Mouse (Mus musculus) kidney, postnatal 10 days (tissue): Measurements from ENCODE around the gene Snx32.
A peak's percentile ranks its signal among the peaks of the same experiment; 100 is the strongest.
"Not testable (repeated sequence)": the region's sequence is repeated elsewhere in the genome, so short reads cannot be mapped to it uniquely, and the experiment has no call there.

Experiments
- DNase-seq: peaks from one replicate; pipeline ENCODE4 v3.0.0; 2021; ENCODE audit warnings: mixed read lengths

The Snx32 gene

GRCm38 (mm10) chr19:5511074-5511632, 815 bp upstream of the Snx32 start:
- DNase-seq: no peak

DNA sequence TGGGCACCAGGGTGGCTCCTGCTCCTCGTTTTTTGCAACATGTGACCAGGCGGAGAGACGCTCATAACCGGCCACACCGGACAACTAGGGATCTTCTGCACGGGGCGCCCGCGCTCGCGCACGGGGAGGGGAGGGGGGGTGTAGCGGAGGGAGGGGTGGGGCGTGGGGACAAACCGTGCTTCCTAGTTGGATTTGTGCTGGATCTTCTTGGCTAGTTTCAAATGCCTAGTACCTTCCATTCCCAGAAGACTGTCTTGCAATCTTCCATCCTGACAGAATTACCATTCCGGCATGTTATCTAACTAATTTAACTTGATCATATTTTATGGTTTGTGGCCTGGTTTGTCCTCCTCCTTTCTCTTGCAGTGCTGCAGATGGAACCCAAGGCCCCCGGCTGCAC, 6.7 kb downstream of the Snx32 start, which contains the start of gene 1700020D05Rik:
Gene 1700020D05Rik (minus strand): TSS at position 101 of the 400 bp plus-strand sequence.
- DNase-seq: no peak

GRCm38 (mm10) chr19:5500330-5500875, 9.9 kb downstream of the Snx32 start:
- no peak for DNase-seq

- DNase-seq: peak; percentile 21
Observed at GRCm38 (mm10) chr19:5496052-5496370, 14.3 kb downstream of the Snx32 start.

DNA sequence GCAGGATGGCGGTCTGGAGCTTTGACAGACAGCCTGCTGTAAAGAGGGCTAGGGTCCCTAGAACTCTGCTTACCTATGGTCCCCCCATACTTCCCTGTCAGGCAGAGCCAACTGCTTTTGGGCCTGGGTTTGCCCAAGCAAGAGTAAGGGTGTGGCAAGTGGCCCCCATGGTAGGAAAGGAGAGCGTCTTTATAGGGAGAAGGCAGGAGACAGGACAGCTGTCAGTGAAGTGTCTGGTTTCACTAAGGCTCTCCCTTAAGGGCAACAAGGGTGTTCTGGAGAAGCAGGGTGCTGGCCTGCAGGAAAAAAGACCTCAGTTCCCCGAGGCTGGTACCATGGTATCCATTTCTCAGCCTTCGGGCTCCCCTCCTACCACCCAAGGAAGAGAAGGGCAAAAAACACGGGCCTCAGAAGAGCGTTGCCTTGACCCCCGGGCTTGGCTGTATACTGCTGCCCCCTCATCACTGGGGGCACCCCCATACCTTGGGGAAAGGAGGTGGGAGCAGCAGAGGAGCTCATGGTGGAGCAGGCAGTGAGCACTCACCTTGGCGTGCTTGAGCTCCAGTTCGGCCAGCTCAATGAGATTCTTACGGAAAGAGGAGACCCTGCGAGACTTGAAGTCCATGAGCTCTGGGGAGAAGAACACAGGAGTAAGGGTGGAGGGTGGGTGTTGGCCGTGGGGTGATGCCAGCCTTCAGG, 14.8 kb downstream of the Snx32 start:
- DNase-seq: no peak

DNA sequence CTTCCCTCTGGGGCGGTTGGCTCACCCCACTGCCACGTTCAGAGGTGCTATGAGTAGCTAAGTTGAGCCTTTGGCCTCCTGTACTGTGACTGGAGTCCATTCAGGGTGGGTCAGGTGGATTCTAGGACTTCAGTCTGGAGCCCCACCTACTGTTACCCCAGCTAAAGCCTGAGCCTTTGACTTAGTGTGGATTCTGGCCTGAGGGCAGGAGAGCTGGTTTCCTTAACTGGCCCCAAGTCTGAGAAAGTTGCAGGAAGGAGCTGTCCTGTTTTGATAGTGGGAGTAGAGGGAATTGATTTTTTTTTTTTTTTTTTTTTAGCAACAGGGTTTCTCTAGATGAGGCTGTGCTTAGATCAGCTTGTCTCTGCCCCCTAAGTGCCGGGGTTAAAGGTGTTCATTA, 16.0 kb downstream of the Snx32 start:
- DNase-seq: peak; percentile 46

- peak; percentile 48 for DNase-seq
Observed at GRCm38 (mm10) chr19:5493301-5493721, 17.0 kb downstream of the Snx32 start.

DNA sequence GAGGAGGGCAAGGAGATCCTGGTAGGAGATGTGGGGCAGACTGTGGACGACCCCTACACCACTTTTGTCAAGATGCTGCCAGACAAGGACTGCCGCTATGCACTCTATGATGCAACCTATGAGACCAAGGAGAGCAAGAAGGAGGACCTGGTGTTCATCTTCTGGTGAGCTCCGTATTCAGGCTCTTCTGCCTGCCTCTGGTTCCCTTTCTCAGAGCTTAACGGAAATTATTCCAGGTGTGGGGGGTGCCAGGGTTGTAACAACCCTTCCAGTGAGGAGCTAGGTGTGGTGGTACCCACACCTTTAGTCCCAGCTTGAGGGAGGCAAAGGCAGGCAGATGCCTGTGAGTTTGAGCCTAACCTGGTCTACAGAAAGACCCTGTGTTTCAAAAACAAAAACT, 17.7 kb downstream of the Snx32 start:
- DNase-seq: no peak

DNA sequence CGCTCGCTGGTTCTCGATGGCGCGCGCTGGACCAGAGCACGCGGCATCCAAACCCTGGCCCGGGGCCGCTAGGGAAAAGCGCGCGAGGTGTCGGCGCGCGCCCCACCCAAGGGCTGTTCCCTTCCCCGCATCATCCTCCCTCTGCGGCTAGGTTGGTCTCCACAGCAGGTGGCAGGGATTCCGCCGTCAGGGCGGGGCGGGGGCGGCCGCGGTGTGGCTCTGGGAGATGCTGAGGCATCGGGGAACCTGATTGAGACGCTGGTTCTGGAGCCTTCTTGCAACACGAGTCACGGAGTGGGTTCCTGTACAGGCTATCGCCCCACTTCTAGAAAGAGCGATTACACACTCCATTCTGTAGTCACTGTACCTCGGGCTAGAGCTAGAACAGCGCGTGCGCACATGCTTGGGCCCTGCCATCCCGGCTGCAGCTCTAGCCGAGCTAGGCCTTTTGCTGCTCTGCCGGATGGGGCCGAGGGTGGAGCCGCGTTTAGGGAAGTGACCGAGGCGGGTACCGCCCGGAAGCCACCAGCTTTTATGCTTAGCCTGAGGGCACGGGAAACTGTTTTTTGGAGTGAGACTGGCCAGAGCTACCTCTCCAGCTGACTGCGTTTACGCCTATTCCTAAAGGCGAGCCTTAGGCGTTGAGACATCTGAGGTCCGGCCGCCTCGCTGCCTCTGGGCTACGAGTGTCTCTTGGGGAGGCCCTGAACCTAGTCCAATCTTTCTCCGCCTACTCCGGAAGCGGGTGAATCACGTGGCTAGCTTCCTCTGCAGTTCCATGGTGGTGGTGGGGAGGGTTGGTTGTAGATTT, 19.2 kb downstream of the Snx32 start:
- DNase-seq: peak; percentile 92

- peak; percentile 97 for DNase-seq
Observed at GRCm38 (mm10) chr19:5490313-5490897, 19.9 kb downstream of the Snx32 start, which contains the start of gene Cfl1. Cfl1 (plus strand) TSS chr19:5490455.

DNA sequence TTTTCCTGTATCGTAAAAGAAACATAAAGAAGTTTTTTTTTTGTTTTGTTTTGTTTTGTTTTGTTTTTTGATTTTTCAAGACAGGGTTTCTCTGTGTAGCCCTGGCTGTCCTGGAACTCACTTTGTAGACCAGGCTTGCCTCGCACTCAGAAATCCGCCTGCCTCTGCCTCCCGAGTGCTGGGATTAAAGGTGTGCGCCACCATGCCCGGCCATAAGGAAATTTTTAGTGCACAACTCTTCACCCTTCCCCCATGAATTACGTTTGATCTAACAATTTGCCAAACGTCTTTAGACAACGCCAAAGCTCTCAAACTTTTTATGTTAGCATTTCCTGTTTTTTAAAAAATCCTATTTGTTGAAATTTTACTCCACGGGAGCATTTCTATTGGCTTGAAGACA, 20.6 kb downstream of the Snx32 start:
- DNase-seq: not testable (repeated sequence)

DNA sequence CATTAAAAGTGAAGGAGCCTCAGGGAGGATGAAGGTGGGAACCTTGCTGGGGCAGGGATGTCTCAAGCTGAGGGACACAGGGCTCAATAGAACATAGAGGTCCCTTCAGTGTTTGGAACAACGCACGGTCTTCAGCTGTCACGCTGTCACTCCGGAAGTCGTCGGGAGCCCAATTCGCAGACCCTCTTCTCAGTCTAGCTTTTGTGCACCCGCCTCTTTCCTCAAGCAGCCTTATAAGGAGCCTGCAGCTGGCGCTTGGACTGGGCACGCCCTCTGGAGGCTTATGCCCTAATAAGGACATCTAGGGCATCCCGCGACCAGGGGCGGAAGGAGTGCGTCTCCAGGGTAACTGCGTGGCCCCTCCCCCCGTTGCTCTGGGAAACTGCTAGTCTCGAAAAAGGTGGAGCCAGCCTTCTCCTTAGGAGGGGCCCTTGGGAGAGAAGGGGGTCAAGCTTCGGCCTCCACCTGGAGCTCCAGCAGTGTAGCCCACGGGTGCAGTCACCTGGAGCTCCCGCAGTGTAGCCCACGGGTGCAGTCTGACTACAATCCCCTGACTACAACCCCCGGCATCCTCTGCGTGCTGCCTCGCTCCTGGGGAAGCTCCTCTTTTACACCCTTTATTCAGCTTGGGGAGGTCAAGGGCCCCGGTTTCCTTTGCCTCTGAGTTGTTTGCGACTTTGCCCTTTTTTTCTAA, 21.3 kb downstream of the Snx32 start:
- DNase-seq: peak; percentile 99

DNA sequence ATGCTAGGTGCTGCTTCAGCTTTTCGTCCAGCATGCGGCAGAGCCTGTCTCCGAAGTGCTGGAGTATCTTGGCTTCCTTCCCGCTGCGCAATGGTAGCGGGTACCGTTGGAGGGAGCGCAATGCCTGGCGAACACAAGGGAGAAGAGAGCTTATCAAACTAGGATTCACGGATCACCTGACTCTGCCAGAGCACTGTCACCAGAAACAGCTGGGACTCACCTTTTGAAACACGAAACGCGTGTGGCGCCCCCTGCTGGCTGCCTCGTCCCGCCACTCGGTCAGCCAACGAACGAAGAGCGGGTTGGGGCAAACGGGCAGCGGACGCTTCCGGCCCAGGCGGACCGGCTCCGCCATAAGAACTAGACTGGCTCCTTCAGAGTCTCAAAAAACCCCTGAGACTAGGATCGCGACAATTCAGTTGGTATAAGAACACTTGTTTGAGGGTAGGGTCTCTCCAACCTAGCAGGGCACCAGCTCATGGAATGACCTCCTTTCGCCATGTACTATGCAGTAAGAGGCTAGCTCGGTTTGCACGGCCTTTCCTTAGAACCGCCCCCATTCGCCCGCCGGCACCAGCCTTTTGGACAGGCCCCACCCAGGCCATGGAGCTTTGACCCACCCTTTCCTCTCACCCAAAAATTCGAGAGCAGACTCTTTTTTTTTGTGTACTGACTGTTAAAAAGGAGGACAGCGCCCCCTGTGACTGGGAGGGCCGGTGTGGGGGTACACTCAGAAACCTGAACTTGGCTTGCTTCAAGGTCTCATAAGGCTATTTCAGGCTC, 22.4 kb downstream of the Snx32 start, which contains the start of gene Mus81:
Gene Mus81 (minus strand): TSS at position 635 of the 783 bp plus-strand sequence.
- peak; percentile 98 for DNase-seq

GRCm38 (mm10) chr19:5486771-5487170, 23.6 kb downstream of the Snx32 start:
- DNase-seq: no peak

DNA sequence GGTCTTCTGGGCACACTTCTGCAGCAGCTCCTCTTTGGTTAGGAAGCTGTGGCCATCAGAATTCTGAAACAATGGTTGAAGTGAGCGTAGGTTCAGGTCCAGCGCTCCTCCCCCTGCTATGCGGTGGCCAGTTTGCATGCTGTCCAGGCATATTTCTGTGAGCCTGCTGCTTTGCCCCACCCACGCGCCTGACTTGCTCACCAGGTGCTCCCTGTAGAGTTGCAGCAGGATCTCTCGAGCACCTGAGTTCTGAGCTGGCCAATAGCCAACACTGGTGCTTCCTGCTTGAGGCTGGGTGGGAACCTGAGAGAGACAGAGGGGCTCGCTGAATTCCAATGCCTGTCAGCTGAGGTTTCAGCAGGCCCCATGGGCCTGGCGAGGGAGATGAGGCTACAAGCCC, 24.1 kb downstream of the Snx32 start:
- DNase-seq: peak; percentile 58

GRCm38 (mm10) chr19:5485821-5486220, 24.5 kb downstream of the Snx32 start:
- no peak for DNase-seq

DNA sequence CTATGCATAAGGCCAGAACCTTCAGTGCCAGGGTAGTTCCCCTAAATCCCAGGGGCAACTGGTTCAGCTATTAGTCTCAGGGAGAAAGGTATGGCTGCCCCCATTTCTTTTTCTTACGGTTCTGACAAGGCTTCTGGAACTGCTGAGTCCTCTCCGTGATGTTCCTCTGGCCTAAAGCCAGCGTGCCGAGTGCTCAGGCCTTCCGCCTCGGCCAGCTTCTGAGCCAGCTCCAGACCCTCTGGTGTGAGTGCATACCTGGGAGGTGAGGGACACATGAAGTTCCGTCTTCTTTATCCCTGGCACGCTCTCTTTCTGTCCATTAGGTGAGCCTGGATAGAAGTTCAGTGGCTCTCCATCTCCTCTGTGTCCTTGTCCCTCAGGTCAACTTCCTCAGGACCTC, 25.0 kb downstream of the Snx32 start:
- DNase-seq: no peak

DNA sequence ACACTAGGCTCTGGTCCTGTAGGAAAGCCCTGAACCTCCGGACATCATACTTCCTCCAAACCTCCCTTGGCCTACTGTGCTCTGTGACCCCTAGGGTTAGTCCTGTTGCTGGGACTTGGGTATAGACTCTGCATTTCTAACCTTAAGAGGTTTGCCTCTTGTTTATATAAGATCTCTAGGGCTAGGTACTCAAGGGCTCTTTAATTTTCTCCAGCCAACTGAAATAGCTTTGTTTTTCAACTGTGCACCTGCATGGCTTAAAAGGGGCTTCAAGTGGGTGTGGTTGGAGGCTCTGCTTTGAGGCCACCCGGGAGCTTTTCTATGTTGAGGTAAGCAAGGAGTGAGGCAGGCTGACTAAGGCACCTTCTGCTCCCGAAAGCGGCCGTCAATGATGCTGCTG, 25.8 kb downstream of the Snx32 start:
- no peak for DNase-seq

GRCm38 (mm10) chr19:5483386-5484359, 26.7 kb downstream of the Snx32 start:
- no peak for DNase-seq

DNA sequence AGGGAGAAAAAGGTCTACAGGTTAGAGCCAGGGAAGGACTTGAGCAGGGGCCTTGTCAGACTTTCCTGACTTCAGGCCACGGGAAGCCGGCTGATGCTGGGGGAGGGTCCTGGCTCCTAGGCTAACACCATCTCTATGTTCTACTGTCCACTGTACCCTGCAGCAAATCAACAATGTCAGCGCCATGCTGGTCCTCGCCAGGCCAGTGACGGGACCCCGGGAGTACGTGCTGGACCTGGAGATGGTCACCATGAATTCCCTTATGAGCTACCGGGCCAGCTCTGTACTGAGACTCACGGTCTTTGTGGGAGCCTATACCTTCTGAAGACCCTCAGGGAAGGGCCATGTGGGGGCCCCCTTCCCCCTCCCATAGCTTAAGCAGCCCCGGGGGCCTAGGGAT, 28.9 kb downstream of the Snx32 start:
- no peak for DNase-seq
